Mouse (Mus musculus) mouse embryonic stem cell (cell line): ENCODE measurements around the gene Hsd11b1.

Experiments
- in situ Hi-C, 2 experiments: fragments of 300-500 bp; cut with MboI; formaldehyde crosslinking; loops; 1 replicate in 1 of 2; 3 replicates in 1 of 2; pipeline ENCODE4 v1.14.3; 2019 to 2020; ENCODE audit warnings: low sequenced_read_pairs in 2 of 2, low pct_unique_long_range_greater_than_20kb in 1 of 2, mixed read lengths in 1 of 2; ENCODE audit not compliant: unreplicated experiment in 1 of 2

The Hsd11b1 gene

GRCm38 (mm10) chr1:193226724-193227522 lies 37.0 kb downstream of the Hsd11b1 start:
- in situ Hi-C loops = no loop called here

- in situ Hi-C loops = no loop called here
These were observed 37.8 kb downstream of the Hsd11b1 start for GRCm38 (mm10) chr1:193226114-193226513.

DNA sequence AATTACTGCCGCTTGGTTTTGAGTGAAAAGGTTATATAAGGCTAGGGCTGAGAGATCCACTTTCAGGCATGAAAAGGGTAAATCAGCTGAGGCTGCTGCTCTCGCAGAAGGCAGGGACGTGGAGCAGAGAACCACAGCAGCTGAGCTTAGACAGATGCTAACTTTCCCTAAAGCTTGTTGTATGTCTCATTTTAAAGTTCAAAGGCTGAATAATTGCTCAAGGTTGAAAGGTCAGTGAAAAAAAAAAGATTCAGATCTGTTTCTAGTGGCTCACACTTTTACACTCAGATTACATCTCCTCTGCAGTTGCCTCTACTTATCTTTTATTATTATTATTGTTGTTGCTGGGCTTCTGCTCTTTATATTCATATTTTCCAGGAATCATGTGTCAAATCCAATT lies 38.3 kb downstream of the Hsd11b1 start:
- in situ Hi-C loops = no loop called here

GRCm38 (mm10) chr1:193220408-193220807 lies 43.5 kb downstream of the Hsd11b1 start:
- in situ Hi-C loops = no loop called here

DNA sequence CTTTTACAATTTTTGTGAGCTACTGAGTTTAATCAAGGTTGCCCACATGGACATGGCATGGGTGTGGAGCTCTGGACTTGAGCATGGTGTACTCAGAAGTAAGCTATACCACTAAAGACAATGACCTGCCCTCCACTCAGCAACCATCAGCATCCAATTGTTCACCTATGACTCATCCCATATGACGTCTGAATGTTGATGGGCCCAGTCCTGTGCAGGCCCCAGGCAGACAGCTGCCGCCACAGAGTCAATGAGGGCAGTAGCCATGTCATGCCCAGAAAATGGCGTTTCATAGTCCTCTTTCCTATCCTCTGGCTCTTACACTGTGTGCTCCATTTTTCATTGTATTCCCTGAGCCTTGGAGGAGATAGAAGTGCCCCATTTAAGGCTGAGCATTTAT lies 47.9 kb downstream of the Hsd11b1 start:
- in situ Hi-C loops = no loop called here

- in situ Hi-C loops = no loop called here
These were observed 49.8 kb downstream of the Hsd11b1 start for GRCm38 (mm10) chr1:193214053-193214452.

DNA sequence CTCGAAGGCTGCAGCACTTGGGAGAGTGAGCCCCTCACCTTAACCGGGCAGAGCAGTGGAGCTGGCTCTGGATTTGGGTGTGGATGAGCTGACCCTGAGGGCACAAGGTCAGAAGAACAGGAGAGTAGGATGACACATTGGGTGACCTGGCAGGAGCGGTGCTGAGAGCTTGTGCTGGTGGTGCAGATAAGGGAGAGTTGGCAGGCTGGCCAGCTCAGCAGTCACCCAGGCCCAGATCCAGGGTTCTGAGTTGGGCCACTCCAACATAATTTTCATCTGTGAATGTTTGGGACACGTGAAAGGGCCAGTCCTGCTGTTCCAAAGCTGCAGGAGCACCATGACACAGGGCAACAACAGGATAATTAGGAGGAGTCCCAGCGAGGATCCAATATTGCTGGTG lies 52.5 kb downstream of the Hsd11b1 start:
- in situ Hi-C loops = no loop called here

DNA sequence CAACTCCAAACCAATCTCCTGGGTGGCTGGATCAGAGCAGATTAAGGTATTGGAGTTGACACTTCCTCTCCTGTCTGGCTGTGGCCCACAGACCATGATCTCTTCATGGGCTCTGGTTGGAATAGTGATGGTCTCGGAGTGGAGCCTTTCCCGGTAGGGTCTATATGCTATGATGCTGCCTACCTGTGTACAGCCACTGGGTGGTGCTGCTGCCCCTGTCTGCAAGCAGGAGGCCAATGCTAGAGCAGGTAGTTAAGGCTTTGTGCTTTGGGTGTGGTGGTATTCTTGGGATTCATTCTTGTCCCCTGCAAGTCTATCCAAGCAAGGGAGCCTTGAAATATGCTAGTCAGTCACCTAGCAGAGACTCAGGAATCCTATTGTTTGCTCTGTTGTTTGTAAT lies 55.7 kb downstream of the Hsd11b1 start:
- in situ Hi-C loops = no loop called here

- in situ Hi-C loops = no loop called here
These were observed 56.4 kb downstream of the Hsd11b1 start, which contains the start of gene Lamb3 for GRCm38 (mm10) chr1:193207503-193207902. Lamb3 (plus strand) TSS chr1:193207699.

DNA sequence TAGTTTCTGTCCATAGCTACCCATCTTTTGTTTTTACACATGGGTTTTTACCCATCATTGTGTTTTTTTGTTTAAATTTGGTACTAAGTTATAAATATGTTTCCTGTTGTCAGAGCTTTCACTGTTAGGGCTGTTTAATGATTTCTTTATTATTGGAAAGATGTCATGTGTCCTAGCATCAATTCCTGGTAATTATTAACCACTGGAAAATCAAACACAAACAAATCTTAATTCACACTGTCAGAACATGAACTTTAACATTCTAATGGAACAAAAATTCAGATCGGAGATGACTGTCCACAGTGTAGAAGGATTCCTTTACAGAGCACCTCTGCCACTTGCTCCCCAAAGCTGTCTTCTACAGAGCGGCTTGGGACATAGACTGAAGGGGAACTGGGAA lies 58.4 kb downstream of the Hsd11b1 start:
- in situ Hi-C loops = no loop called here

DNA sequence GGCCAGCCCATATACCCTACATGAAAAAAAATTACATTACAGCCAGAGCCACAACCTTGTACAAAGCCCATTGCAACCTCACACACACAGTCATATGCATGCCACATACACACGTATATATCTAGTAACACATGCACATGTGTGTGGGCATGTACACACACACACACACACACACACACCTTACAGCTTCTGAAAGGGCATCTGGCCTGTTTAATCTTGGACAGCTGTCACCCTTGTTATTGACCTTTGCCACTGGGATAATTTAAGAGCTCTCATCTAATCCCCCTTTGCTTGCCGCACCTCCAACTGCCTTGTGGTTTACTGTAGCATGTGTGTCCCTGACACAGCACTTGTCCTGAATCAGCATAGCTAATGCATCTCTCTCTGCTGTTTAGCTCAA lies 60.1 kb downstream of the Hsd11b1 start:
- in situ Hi-C loops = no loop called here

GRCm38 (mm10) chr1:193201383-193201778 lies 62.5 kb downstream of the Hsd11b1 start, which contains the start of gene Traf3ip3:
Traf3ip3 (minus strand) TSS chr1:193201703.
- in situ Hi-C loops = no loop called here

GRCm38 (mm10) chr1:193200640-193201382 lies 63.1 kb downstream of the Hsd11b1 start:
- in situ Hi-C loops = no loop called here

DNA sequence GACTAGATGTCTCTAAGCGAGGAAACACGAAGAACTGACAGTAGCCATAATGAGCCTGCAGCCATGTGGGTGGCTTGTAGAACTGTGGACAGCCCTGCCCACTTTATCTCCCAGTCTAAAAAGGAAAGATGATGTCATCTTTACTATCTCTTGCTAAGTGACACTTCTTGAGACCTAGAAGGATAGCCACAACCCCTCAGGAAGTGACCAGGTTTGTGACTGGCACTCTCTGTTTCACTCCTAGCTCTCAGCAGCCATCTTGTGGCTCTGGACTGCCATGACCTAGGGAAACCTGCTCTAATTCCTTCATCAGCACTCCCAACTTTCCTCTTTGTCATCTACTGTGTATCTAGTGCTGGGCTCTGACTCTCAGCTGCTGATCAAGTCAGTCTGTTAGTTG lies 65.6 kb downstream of the Hsd11b1 start:
- in situ Hi-C loops = no loop called here

GRCm38 (mm10) chr1:193197494-193198205 lies 66.2 kb downstream of the Hsd11b1 start:
- in situ Hi-C loops = no loop called here

DNA sequence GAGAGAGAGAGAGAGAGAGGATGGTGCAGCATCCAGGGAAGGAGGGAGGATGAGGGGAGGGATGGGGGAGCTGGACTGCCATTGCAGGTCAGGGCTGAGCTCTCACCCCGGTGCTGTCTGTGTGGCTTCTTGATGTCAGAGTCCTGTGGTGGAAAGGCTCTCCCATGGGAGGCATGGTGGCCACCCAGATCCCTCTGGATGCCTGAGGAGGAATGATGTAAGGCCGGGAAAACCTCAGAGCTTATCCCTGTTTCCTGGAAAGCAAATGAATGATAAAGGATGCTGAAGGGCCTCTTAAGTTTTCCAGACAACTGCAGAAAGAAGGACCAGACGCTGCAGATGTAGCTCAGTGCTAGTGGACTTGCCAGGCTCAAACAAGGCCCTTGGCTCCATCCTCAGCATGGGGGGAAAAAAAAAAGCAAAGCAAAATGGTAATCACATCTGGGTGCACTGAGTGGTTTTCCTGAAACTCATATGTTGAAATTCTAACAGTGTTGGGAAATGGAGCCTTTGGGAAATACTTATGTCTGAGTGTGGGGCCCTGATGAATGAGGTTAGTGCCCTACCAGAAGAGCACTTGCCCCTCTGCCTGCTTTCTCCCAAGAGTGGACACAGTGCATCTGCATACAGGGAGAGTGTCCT lies 68.6 kb downstream of the Hsd11b1 start:
- in situ Hi-C loops = no loop called here

- in situ Hi-C loops = no loop called here
These were observed 69.3 kb downstream of the Hsd11b1 start for GRCm38 (mm10) chr1:193194416-193195140.

- in situ Hi-C loops = no loop called here
These were observed 72.1 kb downstream of the Hsd11b1 start for GRCm38 (mm10) chr1:193191675-193192283.
